Mouse (Mus musculus) lung, postnatal 25 days (tissue): Measurements from ENCODE around the gene Rgmb.

Source experiments
- DNase-seq: peaks from one replicate; pipeline ENCODE4 v3.0.0; 2022; ENCODE audit warnings: low spot score

Gene Rgmb

DNA sequence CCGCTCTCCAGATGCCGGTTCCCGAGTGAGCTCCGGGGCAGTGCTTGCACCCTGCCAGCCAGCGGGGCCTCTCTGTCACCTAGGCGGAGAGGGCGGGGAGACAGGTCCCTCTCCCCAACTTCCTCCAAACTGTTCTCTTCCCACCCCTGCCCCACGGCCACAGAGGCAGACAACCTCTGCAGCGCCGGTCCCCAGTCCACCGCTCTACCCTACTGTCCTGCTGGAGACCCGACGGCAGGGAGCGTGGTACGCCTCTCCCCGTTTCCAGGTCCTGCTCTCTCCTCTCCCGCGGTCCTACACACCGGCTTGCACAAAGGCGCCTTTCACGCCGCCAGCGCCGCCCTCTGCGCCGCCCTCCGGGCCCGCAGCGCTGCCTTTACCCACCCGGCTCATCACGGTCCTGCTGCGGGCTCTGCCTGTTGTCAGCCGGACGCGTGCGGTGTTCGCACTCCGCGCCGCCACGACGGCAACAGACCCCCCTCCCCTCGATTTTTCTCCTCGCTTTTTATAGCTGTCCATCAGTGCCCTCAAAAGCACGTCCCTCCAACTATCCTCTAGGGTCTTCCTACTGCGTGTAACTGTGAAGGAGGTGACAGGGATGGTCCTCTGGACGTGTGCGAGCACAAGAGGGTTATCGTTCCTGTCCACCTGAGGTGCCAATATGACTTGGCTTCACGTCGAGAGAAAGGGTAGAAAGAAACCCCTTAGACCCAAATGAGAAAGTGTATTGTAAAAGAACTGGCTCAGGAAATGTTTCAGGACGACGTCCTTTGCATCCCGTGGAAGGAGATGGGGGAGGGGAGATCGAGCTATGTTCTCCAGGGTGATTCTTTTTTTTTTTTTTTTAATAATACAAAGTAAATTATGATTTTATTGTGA is at the start of gene Rgmb:
Rgmb (minus strand) TSS at position 274 of the 879 bp plus-strand sequence.
- no peak for DNase-seq

DNA sequence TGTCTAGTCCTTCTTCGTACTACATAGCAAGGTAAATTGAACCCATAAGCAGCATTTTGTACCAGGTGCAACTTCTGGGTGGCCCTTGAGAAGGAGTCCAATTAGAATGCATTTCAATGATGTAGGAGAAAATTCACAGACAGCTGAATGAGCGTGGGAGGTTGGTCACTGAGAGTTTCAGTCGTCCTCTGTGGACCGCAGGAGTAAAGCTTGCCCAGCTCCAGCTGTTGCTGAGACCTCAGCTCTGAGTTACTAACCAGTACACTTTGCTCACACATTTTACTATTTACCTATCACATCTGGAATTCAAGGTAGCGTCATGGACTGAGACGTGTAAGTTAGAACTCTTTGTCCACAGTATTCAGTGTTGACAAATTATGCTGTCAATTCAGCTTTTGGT is 43.9 kb upstream of the Rgmb start:
- no peak for DNase-seq

DNA sequence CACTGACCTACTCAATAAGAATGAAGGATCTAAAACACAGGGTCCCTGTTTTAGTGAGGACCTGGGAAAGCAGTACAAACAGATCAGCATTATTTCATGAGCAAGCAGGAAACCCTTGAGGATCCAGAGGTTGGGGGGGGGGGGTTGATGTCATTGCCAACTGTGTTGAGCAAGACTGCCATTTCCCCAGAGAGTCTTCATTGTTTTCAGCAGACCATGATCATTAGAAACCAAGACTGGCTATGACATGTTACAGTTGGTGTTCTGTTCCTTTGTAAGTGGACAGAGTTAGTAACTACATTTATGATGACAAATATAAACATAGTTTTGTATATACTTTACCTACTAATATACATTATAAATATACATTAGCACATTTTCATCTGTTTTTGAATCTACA is 41.3 kb upstream of the Rgmb start:
- DNase-seq, result no peak

DNA sequence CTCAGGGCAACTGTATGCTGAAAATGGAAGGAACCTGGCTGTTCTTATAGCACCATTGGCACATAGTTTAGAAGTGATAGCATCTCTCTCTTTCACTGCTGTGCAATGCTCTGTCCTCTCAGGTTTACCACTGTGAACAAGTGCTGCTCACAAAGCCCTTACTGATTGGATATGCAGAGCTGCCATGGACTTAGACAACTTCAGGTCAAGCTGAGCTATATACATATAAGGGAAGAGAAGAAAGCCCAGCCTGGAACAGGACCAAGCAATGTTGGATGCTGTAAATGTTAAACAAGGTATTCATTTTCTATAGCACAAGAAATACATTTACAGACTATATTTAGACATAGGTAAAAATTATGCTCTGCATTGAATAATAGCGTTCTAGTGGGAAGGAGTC is 34.4 kb upstream of the Rgmb start:
- DNase-seq, result no peak

DNA sequence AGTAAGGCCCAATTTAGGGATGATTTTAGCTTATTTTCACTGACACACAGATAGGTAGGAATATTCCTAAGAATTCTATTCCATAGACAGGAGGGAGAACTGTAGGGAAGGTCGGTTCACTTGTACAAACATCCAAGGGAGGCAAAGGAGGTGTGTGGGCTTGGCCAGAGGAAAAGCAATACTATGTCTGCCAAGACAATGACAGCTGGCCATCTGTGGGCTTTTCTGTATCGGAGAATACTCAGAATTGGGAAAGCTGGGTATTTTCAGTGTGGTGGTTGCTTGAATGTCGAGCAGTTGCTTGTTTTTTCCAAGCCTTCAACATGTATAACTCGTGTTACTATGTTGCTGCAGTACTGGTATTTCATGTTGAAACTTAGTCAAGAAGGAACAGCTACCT is 31.5 kb upstream of the Rgmb start:
- DNase-seq, result no peak

DNA sequence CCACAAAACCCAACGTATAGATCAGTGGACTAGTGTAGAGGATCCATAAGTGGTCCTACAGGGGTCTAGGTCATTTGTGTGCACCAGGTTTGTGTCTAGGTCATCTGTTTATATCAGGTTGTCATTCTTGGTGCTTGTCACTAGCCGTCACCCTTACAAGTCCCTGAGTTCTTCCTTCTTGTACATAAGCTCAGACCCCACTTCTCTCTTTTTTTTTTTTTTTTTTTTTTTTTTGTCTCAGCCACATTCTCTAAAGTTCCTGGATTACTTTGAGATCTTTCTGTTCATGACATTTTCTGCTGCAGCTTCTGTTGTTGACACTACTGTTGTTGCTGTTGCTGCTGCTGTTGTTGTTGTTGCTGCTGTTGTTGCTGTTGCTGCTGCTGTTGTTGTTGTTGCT is 22.3 kb upstream of the Rgmb start:
- DNase-seq, result no peak

DNA sequence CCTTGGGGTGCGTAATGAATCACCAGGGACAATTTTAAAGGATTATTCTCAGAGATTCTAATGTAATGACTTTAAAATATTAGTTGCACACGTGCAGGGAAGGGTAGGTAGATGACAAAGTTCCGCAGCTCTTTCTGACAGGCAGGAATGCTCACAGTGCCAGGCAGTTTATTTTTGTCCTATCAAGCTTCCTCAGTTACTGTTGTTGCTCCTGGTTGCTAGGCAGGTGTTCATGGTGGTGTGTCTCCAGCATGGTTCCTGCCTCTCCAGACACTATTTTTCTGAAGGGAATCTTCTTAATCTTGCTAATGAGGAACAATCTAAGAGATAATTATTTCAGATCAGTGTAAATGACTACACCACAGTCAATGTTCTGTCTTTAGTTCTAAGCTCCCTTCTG is 19.7 kb upstream of the Rgmb start:
- no peak for DNase-seq

DNA sequence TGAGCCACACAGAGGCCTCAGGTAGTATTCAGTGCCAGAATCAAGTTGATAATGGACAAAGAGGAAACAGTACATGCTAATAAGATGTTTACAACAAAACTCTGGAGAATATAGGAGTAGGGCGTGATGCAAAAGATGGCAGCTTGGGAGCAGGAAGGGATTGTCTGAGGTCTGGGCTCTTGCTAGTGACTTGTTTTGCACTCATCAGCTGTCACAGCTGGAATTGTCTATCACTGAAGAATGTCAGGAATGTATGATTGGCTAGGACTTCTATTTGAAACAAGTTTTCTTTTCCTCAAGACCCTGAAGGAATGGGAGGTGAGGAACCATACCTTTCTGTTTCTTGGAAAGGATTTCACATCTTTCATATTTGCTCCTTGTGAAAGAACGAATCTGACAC is 10.6 kb upstream of the Rgmb start:
- DNase-seq, result no peak

DNA sequence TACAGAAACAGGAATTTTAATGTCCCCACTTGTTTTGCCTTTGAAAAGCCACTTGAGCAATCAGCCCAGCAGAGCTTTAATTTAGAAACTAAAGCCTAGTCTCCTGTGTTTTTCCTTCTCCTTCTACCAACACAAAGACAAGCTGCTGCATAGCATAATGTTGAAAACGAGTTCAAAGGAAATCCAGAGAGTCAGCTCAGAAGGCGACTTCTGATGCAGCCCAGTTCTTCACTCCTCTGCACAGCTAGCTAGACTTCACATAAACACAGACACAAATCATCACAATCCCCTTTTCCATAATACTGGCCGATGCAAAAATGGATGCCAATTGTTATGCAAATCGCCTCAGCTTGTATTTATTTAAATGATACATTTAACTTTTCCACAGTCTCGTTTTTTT is 1.6 kb upstream of the Rgmb start:
- no peak for DNase-seq

DNA sequence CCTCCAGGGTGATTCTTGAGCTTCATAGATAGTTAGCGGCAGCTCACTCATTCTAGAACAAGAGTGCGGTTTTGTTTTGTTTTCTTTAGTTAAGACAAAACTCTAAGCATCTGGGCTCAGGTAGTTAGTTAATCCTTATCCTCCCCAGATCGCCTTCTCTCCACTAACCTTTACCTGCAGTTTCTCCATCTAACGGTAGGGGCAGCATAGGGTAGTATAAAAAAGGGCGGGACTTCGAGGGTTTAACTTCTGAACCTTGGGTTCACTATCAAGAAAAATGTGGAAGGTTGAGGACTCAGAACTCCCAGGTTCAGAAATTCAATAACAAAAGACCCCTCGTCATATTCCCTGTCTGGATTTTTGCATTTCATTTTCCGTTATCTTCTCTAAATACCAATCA is 971 bp upstream of the Rgmb start:
- peak; percentile 63 for DNase-seq

DNA sequence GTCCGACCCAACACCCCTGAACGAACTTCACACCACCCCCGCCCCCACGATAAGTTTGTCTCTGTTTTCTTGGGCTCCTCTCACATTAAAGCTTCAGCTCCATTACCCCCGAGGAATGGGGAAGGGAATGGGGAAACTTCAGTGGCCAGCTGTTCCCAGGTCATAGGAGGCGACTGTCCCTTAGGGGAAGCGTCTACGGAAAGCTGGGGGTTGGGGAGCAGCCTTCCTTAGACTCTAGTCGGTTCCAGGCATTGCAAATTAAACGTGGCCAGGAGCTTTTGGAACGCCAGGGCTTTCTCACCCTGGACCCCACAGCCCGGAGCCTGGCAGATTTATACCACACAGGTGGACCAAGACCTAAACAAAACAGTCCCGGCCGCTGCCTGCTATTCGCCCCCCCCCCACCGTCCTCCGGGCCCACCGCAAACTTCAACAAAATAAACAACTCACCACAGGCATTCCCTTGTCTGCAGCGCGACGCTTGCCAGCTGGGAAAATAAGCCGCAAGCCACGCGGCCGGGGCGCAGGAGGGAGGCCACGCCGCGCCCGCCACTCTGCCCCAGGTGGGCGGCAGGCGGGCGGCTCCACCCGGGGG is 571 bp downstream of the Rgmb start:
- DNase-seq, result no peak

DNA sequence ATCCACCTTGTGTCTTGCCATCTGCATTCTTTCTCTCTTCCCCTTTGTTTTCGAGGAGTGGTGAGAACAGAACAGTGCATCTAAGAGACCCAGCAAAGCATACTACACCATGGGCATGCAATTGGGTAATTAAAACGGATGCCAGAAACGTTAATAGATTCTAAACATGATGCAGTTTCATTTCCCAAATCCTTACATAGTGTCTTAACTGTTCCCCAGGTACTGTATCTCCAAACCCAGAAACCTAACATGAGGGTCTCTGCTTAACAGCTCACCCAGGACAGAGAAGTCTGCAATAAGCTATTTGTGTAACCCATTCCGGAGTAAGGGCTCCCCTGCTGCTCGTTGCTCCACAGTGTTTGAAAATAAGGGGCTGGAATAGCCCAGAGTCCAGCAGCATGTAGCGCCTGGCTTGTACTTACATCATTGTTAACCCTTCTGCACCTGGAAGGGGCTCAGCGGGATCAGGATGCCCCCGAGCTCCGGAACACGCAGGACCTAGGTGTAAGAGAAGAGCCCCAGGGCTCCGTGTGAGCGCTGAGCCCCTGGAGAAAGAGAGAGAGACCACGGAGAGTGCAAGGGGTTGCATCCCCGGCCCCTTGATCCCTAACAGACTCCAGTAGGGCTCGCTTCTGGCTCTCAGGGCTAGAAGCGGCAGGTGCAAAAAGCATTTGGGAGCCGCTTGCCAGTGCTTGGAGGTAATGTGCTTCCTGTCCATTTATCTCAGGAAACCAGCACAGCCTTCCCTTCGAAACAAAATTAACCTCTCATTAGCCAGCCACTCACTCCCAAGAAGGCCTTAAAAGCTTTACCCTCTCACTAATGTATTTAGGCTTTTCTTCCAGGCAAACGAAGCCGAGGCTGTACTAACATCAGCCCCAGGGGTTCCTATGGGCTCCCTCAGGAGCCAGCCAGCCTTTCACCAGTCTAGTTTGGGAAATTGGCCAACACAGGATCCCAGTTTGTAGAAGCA is 1.4 kb downstream of the Rgmb start:
- no peak for DNase-seq

DNA sequence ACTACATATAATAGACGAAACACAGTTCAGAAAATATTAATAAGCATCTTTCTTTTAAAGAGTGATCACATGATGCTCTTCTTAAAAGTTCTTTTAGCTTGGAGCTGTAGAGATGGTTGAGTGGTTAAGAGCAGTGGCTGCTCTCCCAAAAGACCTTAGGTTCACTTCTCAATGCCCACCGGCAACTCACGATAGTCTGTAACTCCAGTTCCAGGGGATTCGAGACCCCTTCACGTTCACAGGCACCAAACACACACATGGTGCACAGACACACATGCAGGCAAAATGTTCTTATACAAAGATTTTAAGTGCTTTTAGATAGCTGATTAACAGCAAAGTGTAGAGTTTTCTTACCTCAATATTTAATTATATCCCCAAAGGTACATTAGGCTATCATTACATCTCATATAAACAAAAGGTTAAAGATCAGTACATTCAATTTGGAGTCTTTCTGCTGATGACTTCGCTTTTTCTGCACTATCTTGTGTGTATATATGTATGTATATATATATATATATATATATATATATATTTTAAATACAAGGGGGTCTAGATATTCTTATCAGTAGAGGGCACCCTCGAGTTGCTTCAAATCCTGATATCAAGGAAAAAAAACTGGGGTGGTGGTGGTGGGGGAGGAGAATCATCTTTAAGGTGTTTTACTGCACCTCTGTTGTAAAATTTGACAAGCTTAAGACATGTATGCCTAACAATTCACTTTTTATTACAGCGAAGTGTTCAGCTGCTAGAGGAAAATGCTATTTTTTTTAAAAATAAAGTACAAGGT is 2.5 kb downstream of the Rgmb start:
- no peak for DNase-seq

DNA sequence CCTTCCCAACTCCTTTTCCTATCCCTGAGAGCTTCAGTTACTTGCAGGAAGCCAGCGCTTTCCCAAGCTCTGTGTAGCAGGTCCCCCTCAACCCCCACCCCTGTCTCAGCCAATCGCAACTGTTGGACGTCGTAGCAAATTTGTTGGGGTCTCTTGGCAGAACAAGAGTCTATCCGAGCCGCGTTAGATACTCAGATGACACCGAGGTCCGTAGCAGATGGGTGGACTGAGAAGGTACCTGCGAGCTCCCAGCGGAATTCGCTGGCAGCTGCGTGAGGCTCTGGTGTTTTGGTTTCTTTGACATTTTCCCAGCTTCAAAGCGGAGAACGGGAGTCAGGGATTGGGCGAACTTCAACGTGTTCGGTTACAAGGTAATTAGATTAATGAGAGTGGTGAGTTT is 3.9 kb downstream of the Rgmb start:
- DNase-seq, result no peak

DNA sequence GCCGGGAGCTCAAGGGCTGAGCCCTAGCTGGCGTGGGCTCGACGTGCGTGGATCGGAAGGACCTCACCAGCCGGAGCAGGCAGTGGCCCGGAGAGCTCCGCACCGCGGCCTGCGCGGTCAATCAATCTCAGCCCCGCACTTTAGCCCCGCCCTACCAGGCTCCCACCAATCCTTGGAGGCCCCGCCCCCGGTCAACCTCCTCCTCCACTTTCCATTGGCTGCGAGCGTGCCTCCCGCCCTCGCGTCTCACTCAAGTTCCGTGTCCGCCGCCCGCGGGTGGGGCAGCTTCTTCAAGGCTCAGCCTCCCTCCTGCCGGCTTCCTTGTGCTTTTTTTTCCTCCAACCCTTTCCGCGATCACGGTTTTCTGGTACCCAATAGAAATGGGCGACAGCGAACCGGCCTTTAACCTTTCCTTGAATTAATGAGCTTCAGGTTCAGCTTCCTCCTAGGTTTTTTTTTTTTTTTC is 4.4 kb downstream of the Rgmb start:
- DNase-seq, result peak; percentile 99

DNA sequence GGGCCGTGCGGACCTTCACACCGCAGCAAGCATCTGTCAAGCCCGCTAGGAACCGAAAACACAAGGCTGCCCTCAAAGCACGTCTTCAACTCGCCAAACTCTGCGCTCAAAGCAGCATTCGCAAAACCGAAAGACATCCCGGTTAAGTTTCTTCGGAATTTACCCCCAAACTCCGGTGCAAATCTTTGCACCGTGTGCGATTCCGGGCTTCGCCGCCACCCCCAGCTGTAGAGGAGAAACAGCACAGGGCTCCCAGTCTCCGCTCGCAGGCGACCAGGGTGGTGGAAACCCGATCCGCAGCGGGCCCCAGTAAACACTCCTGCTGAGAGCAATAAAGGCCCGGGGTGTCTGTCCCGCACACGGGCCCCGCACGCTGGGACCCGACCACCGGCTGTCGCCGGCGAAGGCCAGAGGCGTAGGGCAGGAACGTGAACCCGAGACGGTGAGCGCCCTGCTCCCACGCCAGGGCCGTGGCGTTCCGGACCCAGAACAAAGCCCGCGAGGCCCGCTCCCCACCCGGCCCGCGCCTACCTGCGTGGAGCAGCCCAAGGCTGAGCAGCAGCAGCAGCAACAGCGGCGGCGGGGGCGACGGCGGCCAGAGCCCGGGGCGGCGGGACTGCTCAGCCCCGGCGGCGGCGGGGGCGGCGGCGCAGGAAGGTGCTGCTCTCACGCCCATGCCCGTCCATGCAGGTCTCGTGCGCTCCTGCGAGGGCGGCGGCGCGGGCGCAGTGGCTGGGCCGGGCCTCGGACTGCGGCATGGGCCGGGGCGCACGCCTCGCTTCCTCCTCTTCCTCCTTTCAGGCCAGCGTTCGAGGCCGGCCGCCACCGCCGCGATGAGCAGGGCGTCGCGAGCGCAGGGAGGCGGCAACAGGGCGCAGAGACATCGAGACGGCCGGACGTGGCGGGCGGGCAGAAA is 5.1 kb downstream of the Rgmb start:
- DNase-seq, result no peak

DNA sequence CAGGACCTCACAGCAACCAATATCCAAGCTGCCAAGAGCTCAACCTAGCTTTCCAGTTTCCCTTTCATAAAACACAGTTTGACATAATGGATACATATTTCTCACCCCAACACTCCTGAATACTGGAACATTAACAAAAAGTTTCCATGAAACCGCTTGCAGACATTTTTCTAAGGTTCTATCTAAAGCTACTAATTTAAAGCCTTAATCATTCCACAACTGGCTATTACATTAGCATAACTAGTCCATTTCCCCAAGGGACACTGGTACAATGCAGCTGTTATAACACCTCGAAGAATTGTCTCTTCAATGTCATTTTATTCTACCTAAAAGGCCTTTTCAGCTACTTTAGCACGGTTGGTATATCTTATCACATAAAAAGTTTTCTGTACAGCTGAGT is 6.0 kb downstream of the Rgmb start:
- DNase-seq, result no peak

DNA sequence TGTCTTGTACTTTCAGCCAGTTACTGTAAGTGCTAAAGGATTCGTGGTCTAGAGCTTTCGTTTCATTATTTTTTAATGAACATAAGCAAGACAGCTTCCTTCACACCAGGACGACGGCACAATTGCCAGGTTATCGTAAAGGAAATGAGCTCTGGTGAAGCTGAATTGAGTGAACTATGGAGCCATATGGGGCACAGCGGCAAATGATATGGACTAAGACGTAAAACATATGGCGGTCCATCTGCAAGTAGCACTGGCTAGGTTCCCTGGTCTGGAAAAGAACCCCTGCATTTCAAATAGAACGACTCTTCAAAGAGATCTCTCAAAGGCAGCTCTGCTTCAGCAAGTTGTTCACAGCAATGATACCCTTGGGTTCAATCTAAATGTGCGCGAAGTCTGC is 6.5 kb downstream of the Rgmb start:
- no peak for DNase-seq

DNA sequence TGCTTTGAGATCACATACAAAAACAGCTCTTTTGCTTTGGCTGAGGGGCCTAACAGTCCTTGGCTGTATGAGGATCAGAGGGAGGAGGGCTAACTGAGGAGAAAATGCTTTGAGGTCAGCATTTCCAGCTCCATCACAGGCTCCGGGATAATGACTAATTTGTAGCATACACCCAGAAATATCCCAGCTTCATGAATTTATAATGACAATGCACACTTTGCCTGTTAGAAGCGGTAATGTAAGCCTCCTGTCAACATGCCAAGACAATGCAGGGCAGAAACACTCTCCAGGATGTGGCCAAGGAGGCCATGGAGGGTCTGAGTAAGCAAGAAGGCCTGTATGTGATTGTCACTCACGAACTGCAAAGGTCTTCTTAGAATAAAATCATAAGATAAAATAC is 7.0 kb downstream of the Rgmb start:
- no peak for DNase-seq

DNA sequence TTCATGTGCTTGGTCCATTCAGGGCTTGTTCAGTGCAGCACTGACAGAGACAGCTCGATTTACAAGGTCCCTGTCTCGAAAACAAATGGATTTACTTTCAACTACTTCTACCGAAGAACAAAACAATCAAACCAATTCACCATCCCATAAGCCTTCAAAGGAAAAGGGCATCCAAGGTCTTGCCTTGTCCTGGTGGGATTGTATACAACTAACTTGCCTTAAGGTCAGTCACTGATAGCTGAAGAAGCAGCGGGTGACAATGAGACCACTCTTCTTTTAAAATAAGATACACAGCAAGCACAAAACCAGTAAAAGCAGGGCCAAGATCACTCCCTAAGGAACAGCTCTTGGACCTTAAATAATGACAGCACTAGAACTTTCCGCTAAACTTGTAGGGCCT is 7.6 kb downstream of the Rgmb start:
- no peak for DNase-seq

DNA sequence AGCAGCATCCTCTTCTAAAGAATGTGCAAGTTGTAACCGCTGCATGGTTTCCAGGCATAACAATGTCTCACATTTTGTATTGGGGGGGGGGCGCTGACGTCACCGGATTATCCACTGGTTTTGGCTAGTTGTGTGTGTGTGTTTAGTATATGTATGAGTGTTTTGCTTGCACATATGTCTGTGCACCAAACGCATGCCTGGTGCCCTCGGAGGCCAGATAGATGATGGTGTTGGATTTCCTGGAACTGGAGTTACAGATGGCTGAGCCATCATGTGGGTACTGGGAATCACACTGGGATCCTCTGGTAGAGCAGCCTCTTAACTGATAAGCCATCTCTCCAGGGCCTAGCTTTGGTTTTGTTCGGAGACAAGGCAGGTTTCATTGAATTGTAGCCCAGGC is 8.5 kb downstream of the Rgmb start:
- DNase-seq, result no peak
